Mouse (Mus musculus): ENCODE data around the gene Olfr588-ps1. TPM values are rescaled to one million over a fixed set of nuclear protein-coding genes. Genes with fewer than 3 reads are reported as not detected.

Olfr588-ps1 gene
- polyA plus RNA-seq, 1 experiment from 2014 or later = not detected

Other genes with a start within 250 kb of the Olfr588-ps1 start
- not detected in 2 replicates for gene Olfr569, start 250.0 kb upstream of the Olfr588-ps1 start, polyA plus RNA-seq (2015; fragmentation: Nextera tagmentation; extraction: Ambion mirVana)
- 0.20 TPM in 1 of 2 replicates, not detected in the other for gene Olfr570, start 246.3 kb upstream of the Olfr588-ps1 start, polyA plus RNA-seq (2015; fragmentation: Nextera tagmentation; extraction: Ambion mirVana)
- gene Olfr571, start 223.3 kb upstream of the Olfr588-ps1 start, polyA plus RNA-seq (2015; fragmentation: Nextera tagmentation; extraction: Ambion mirVana) = not detected in 2 replicates
- gene Olfr572, start 216.5 kb upstream of the Olfr588-ps1 start, polyA plus RNA-seq (2015; fragmentation: Nextera tagmentation; extraction: Ambion mirVana) = not detected in 2 replicates
- gene Olfr573-ps1, start 198.3 kb upstream of the Olfr588-ps1 start, polyA plus RNA-seq (2015; fragmentation: Nextera tagmentation; extraction: Ambion mirVana) = not detected in 2 replicates
- not detected in 2 replicates for gene Olfr574, start 192.4 kb upstream of the Olfr588-ps1 start, polyA plus RNA-seq (2015; fragmentation: Nextera tagmentation; extraction: Ambion mirVana)
- not detected in 2 replicates for gene Olfr575, start 182.1 kb upstream of the Olfr588-ps1 start, polyA plus RNA-seq (2015; fragmentation: Nextera tagmentation; extraction: Ambion mirVana)
- gene Olfr576, start 178.2 kb upstream of the Olfr588-ps1 start, polyA plus RNA-seq (2015; fragmentation: Nextera tagmentation; extraction: Ambion mirVana) = not detected in 2 replicates
- not detected in 2 replicates for gene Olfr577, start 164.9 kb upstream of the Olfr588-ps1 start, polyA plus RNA-seq (2015; fragmentation: Nextera tagmentation; extraction: Ambion mirVana)
- not detected in 2 replicates for gene Olfr578, start 151.6 kb upstream of the Olfr588-ps1 start, polyA plus RNA-seq (2015; fragmentation: Nextera tagmentation; extraction: Ambion mirVana)
- not detected in 2 replicates for gene Olfr582, start 102.9 kb upstream of the Olfr588-ps1 start, polyA plus RNA-seq (2015; fragmentation: Nextera tagmentation; extraction: Ambion mirVana)
- gene Olfr583, start 89.6 kb upstream of the Olfr588-ps1 start, polyA plus RNA-seq (2015; fragmentation: Nextera tagmentation; extraction: Ambion mirVana) = not detected in 2 replicates
- gene Olfr584, start 59.0 kb upstream of the Olfr588-ps1 start, polyA plus RNA-seq (2015; fragmentation: Nextera tagmentation; extraction: Ambion mirVana) = not detected in 2 replicates
- not detected in 2 replicates for gene Olfr585, start 43.2 kb upstream of the Olfr588-ps1 start, polyA plus RNA-seq (2015; fragmentation: Nextera tagmentation; extraction: Ambion mirVana)
- gene Olfr586, start 15.2 kb upstream of the Olfr588-ps1 start, polyA plus RNA-seq (2015; fragmentation: Nextera tagmentation; extraction: Ambion mirVana) = not detected in 2 replicates
- not detected in 2 replicates for gene Olfr589, start 15.5 kb downstream of the Olfr588-ps1 start, polyA plus RNA-seq (2015; fragmentation: Nextera tagmentation; extraction: Ambion mirVana)
- gene Olfr591, start 37.5 kb downstream of the Olfr588-ps1 start, polyA plus RNA-seq (2015; fragmentation: Nextera tagmentation; extraction: Ambion mirVana) = not detected in 2 replicates
- not detected in 2 replicates for gene Olfr592, start 43.9 kb downstream of the Olfr588-ps1 start, polyA plus RNA-seq (2015; fragmentation: Nextera tagmentation; extraction: Ambion mirVana)
- not detected in 2 replicates for gene Olfr593, start 71.0 kb downstream of the Olfr588-ps1 start, polyA plus RNA-seq (2015; fragmentation: Nextera tagmentation; extraction: Ambion mirVana)
- gene Olfr594, start 76.1 kb downstream of the Olfr588-ps1 start, polyA plus RNA-seq (2015; fragmentation: Nextera tagmentation; extraction: Ambion mirVana) = not detected in 2 replicates
- gene Usp17ld, start 111.6 kb downstream of the Olfr588-ps1 start, polyA plus RNA-seq (2015; fragmentation: Nextera tagmentation; extraction: Ambion mirVana) = not detected in 2 replicates
- 0.06 TPM in 1 of 2 replicates, not detected in the other for gene Olfr596, start 164.8 kb downstream of the Olfr588-ps1 start, polyA plus RNA-seq (2015; fragmentation: Nextera tagmentation; extraction: Ambion mirVana)
- gene Olfr597, start 175.4 kb downstream of the Olfr588-ps1 start, polyA plus RNA-seq (2015; fragmentation: Nextera tagmentation; extraction: Ambion mirVana) = not detected in 2 replicates
- not detected in 2 replicates for gene Olfr598, start 182.7 kb downstream of the Olfr588-ps1 start, polyA plus RNA-seq (2015; fragmentation: Nextera tagmentation; extraction: Ambion mirVana)
- not detected in 2 replicates for gene Olfr599, start 195.0 kb downstream of the Olfr588-ps1 start, polyA plus RNA-seq (2015; fragmentation: Nextera tagmentation; extraction: Ambion mirVana)
- not detected in 2 replicates for gene Olfr600, start 208.8 kb downstream of the Olfr588-ps1 start, polyA plus RNA-seq (2015; fragmentation: Nextera tagmentation; extraction: Ambion mirVana)
- gene Olfr601, start 221.8 kb downstream of the Olfr588-ps1 start, polyA plus RNA-seq (2015; fragmentation: Nextera tagmentation; extraction: Ambion mirVana) = not detected in 2 replicates
- gene Olfr603, start 245.3 kb downstream of the Olfr588-ps1 start, polyA plus RNA-seq (2015; fragmentation: Nextera tagmentation; extraction: Ambion mirVana) = not detected in 2 replicates